Mouse (Mus musculus) retina, postnatal 7 days (tissue): ENCODE measurements around the gene Gtf2h2.
"Not testable (repeated sequence)": the region's sequence is repeated elsewhere in the genome, so short reads cannot be mapped to it uniquely, and the experiment has no call there.

Experiments
- DNase-seq: peaks from one replicate; pipeline ENCODE4 v3.0.0-alpha.2; 2012; ENCODE audit warnings: low read depth, low spot score

The Gtf2h2 gene

GRCm38 (mm10) chr13:100492061-100492787 lies at the start of gene Gtf2h2:
Gene Gtf2h2, minus strand, starts transcription at chr13:100492579.
- DNase-seq: peak; percentile 81

- no peak for DNase-seq
Measured at GRCm38 (mm10) chr13:100536149-100536548, 43.8 kb upstream of the Gtf2h2 start.

GRCm38 (mm10) chr13:100532788-100533365 lies 40.5 kb upstream of the Gtf2h2 start:
- DNase-seq: no peak

- DNase-seq: no peak
Measured at GRCm38 (mm10) chr13:100526649-100527038, 34.3 kb upstream of the Gtf2h2 start.

GRCm38 (mm10) chr13:100525935-100526648 lies 33.7 kb upstream of the Gtf2h2 start:
- DNase-seq: no peak

- DNase-seq: no peak
Measured at GRCm38 (mm10) chr13:100524896-100525295, 32.5 kb upstream of the Gtf2h2 start.

GRCm38 (mm10) chr13:100523698-100524097 lies 31.3 kb upstream of the Gtf2h2 start:
- DNase-seq: no peak

- no peak for DNase-seq
Measured at GRCm38 (mm10) chr13:100521724-100522591, 29.6 kb upstream of the Gtf2h2 start.

GRCm38 (mm10) chr13:100519162-100519561 lies 26.8 kb upstream of the Gtf2h2 start:
- no peak for DNase-seq

GRCm38 (mm10) chr13:100518191-100518590 lies 25.8 kb upstream of the Gtf2h2 start:
- DNase-seq: no peak

GRCm38 (mm10) chr13:100517652-100518153 lies 25.3 kb upstream of the Gtf2h2 start:
- no peak for DNase-seq

- no peak for DNase-seq
Measured at GRCm38 (mm10) chr13:100516213-100517105, 24.1 kb upstream of the Gtf2h2 start.

GRCm38 (mm10) chr13:100512792-100513191 lies 20.4 kb upstream of the Gtf2h2 start:
- DNase-seq: no peak

GRCm38 (mm10) chr13:100511860-100512364 lies 19.5 kb upstream of the Gtf2h2 start:
- no peak for DNase-seq

GRCm38 (mm10) chr13:100511146-100511859 lies 18.9 kb upstream of the Gtf2h2 start:
- no peak for DNase-seq

GRCm38 (mm10) chr13:100499625-100500024 lies 7.2 kb upstream of the Gtf2h2 start:
- not testable (repeated sequence) for DNase-seq

GRCm38 (mm10) chr13:100495337-100495736 lies 3.0 kb upstream of the Gtf2h2 start:
- DNase-seq: no peak

GRCm38 (mm10) chr13:100494370-100494769 lies 2.0 kb upstream of the Gtf2h2 start:
- DNase-seq: not testable (repeated sequence)

GRCm38 (mm10) chr13:100493313-100493712 lies 934 bp upstream of the Gtf2h2 start:
- no peak for DNase-seq

GRCm38 (mm10) chr13:100491623-100492022 lies 756 bp downstream of the Gtf2h2 start:
- no peak for DNase-seq
